Mouse (Mus musculus) splenic B cell, adult 2 months (primary cell): ENCODE measurements around the gene Cdc42bpb.

Experiments used
- DNase-seq: peaks from one replicate; pipeline ENCODE4 v3.0.0-alpha.2; 2011; ENCODE audit warnings: low read depth, low spot score
- H3K27me3 ChIP-seq: 2 replicates; pipeline ENCODE4 v1.6.1; 2012; ENCODE audit warnings: mild to moderate bottlenecking, low read length, moderate library complexity, mixed read lengths; ENCODE audit not compliant: control insufficient read depth, poor library complexity, insufficient read depth, severe bottlenecking
- H3K36me3 ChIP-seq: 2 replicates; pipeline ENCODE4 v1.6.1; 2012; ENCODE audit warnings: mild to moderate bottlenecking, low read length, moderate library complexity, mixed read lengths; ENCODE audit not compliant: control insufficient read depth, poor library complexity, insufficient read depth, severe bottlenecking

The Cdc42bpb gene

DNA sequence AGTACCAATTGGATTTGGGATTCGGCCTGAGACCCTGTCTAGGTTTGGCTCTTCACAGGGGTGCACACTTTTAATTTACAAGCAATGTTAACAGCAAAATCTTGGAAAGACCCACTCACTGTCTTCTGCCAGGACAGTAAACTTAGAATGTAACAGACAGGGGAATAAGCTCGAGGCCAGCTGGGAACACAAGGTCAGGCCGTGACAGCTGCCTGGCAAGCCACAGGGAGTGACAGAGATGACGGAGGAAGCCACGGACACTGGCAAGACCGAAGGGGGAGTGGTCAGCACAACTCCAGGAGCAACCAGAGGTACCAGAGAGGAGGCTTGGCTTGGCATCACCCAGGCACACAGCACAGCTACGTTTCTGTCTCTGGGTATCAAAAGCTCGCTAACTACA, 70.7 kb downstream of the Cdc42bpb start:
- no peak for DNase-seq
- no peaks in the 10 kb centered on the region for H3K27me3 ChIP-seq
- H3K36me3 ChIP-seq: no peaks in the 10 kb centered on the region

DNA sequence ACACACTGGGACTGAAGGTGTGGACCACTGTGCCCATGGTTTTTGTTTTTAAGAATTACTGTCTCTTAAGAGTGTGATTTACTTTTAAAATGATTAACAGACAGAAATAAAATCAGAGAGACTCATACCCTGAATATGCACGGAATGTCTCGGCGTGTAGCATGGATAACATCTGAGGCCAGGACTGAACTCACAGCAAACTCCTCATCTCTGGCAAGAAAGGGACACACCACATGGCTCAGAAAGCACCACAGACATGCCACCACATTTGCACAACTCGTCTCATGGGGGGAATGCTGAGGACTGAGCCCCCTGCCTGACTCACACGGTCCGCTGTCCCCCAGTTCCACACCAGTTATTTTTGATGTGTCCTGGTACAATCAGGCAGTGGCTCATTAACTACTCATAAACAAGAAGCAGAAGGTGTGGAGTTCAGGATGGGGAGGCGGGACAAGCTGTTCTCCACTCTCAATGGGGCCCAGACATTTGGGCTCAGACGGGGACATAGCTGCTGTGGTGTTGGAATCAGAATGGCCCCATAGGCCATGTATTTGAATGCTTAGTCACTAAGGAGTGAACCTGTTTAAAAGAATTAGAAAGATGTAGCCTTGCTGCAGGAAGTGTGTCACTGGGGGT, 73.7 kb downstream of the Cdc42bpb start:
- Histone ChIP-seq H3K27me3 (no peaks in the 10 kb centered on the region), H3K36me3 (no peaks in the 10 kb centered on the region)
- DNase-seq: no peak

GRCm38 (mm10) chr12:111302018-111302345, 75.5 kb downstream of the Cdc42bpb start:
- peak; percentile 20 for DNase-seq
- H3K27me3 ChIP-seq: no peaks in the 10 kb centered on the region
- H3K36me3 ChIP-seq: no peaks in the 10 kb centered on the region

DNA sequence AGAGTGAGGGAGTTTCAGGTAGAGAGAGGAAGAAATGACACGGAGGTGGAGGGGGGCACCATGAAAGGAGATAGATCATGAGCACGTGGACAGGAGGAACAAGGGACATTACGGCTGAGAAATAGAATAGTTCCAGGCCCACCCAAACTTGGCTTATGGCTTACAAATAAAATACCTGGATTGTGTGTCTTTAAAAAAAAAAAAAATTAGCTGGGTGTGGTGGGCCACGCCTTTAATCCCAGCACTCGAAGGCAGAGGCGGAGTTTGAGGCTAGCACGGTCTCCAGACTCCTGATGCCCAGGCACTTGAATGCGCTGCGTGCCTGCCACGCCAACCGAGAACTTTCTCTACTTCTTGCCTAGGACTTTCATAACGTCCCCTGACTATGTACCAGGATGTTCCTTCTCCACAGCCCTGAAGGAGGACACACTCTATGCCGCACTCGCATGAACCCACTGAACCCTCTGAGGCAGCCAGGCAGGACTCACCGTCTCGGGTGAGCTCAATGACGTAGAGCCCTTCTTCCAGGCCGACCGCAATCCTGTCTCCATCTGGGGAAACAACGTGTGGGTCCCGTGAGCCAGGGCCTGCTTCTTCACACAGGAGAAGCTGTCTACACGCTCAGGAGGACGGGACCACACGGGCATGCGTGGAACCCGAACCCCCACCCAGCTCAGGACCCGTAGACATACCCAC, 76.0 kb downstream of the Cdc42bpb start:
- Histone ChIP-seq H3K27me3 (no peaks in the 10 kb centered on the region), H3K36me3 (no peaks in the 10 kb centered on the region)
- no peak for DNase-seq

GRCm38 (mm10) chr12:111293025-111293424, 84.5 kb downstream of the Cdc42bpb start:
- Histone ChIP-seq H3K27me3 (no peaks in the 10 kb centered on the region), H3K36me3 (no peaks in the 10 kb centered on the region)
- DNase-seq: no peak

DNA sequence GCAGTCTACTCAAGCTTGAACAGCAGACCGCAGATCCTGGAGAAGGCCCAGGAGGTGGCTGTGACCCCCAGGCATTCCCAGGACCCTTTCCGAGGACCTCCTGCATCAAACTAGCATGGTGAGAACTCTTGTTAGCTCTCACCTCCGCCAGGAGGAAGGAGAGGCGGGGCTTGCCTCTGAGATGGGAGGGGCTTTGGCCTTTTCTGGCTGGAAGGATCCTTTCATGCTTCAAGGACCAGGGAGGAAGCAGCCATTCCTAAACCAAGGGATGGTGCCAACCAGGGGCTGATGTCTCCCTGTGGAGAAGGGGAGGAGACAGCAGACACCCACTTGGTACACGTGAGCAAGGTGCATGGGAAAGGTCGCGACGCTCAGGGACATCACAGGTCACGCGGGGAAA, 93.0 kb downstream of the Cdc42bpb start:
- DNase-seq: no peak
- H3K36me3 ChIP-seq: no peaks in the 10 kb centered on the region
- no peaks in the 10 kb centered on the region for H3K27me3 ChIP-seq

GRCm38 (mm10) chr12:111283573-111283972, 93.9 kb downstream of the Cdc42bpb start:
- no peaks in the 10 kb centered on the region for H3K27me3 ChIP-seq
- no peak for DNase-seq
- no peaks in the 10 kb centered on the region for H3K36me3 ChIP-seq

- Histone ChIP-seq H3K36me3 (no peaks in the 10 kb centered on the region), H3K27me3 (no peaks in the 10 kb centered on the region)
- no peak for DNase-seq
Measured at GRCm38 (mm10) chr12:111276371-111276770, 101.1 kb downstream of the Cdc42bpb start.

GRCm38 (mm10) chr12:111275150-111275841, 102.2 kb downstream of the Cdc42bpb start:
- DNase-seq: no peak
- Histone ChIP-seq H3K36me3 (no peaks in the 10 kb centered on the region), H3K27me3 (no peaks in the 10 kb centered on the region; the same call in 1 of the 2 replicates)

- H3K27me3 ChIP-seq: no peaks in the 10 kb centered on the region; the same call in 1 of the 2 replicates
- DNase-seq: no peak
- H3K36me3 ChIP-seq: no peaks in the 10 kb centered on the region
Measured at GRCm38 (mm10) chr12:111274447-111275149, 102.9 kb downstream of the Cdc42bpb start.

GRCm38 (mm10) chr12:111274006-111274405, 103.5 kb downstream of the Cdc42bpb start:
- Histone ChIP-seq H3K27me3 (no peaks in the 10 kb centered on the region; the same call in 1 of the 2 replicates), H3K36me3 (no peaks in the 10 kb centered on the region)
- no peak for DNase-seq

DNA sequence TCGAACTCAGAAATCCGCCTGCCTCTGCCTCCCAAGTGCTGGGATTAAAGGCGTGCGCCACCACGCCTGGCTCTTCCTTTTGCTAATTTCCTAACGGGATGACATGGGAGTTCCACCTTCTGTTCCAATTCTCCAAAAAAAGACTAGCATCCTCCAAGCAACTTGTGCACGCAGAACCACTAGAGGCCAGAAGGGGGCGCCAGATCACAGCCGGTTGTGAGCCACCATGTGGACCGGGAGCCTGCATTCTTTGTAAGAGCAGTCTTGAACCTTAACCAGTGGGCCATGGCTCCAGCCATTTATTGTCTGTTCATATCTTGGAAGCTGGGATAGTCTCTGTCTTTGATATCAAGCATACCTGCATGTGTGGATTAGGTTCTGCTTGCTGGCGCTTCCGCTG, 105.1 kb downstream of the Cdc42bpb start:
- Histone ChIP-seq H3K27me3 (no peaks in the 10 kb centered on the region; the same call in 1 of the 2 replicates), H3K36me3 (no peaks in the 10 kb centered on the region; the same call in 1 of the 2 replicates)
- DNase-seq: peak; percentile 76

DNA sequence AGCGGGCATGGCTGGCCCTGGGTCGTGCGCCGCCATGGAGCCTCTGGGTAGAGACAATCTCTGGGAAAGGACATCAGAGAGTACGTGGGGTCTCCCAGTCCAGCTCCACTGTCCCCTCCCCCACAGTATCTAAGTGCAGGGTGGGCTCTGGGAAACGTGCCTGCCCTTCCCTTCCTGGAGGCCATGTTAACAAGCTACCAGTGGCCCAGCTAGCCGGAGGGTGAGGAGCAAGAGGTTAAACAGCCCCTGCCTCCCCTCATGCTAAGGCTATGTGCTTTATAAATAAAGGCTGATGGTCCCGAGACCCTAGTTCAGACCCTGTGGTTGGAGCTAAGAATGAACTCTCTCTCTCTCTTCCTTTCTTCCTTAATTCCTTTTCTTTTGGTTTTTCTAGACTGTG, 105.6 kb downstream of the Cdc42bpb start:
- H3K36me3 ChIP-seq: peaks cover 2% of the 10 kb centered on the region; the same call in 1 of the 2 replicates
- H3K27me3 ChIP-seq: no peaks in the 10 kb centered on the region; the same call in 1 of the 2 replicates
- DNase-seq: no peak

DNA sequence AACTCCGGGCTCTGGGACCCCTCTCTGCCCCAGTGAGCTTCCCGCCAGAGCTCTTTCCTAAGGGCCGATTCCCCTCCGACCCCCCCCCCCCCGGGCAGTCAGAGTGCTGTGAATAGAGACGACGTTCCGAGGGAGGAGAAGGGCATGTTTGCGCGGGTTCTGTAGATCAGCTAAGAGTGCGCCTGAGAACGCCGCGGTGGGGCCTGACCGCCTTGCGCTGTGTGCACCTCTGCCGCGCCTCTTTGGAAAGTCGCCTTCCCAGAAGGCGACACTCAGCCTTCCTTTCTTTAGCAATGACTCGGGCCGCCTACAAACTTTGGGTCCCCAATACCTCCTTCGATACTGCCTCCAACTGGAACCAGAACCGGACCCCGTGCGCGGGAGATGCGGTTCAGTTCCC, 106.1 kb downstream of the Cdc42bpb start:
- H3K27me3 ChIP-seq: no peaks in the 10 kb centered on the region; the same call in 1 of the 2 replicates
- H3K36me3 ChIP-seq: peaks cover 2% of the 10 kb centered on the region; the same call in 1 of the 2 replicates
- DNase-seq: no peak
